Mouse (Mus musculus) cerebellum, adult 11-12 months (tissue): Measurements from ENCODE around the gene Olfr571.

ENCODE experiments used
- DNase-seq: peaks from one replicate; pipeline ENCODE4 v3.0.0; 2022

The Olfr571 gene

GRCm38 (mm10) chr7:102917032-102917875 is at the start of gene Olfr571:
Olfr571 (minus strand) TSS chr7:102917536.
- no peak for DNase-seq

DNA sequence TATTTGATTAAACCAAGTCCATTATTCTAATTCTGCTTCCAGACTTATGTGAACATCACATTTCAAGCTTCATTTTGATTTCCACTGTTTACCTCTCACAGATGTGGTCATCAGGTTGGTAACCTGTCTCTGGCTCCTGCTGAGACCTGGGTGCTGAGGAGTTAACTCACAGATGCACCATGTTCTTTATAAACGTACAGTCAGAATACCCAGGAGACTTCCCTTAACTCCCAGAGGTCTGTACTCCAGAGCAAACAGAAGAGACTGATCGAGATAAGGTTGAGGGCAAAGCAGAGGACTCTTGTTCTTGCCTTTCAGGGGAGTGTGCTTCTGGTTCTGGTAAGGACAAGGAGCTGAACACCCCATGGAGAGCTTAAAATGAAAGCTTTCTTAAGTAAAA is 45.0 kb upstream of the Olfr571 start, which contains the start of gene Olfr576:
Olfr576 (plus strand) TSS at position 301 of the 400 bp plus-strand sequence.
- no peak for DNase-seq

- DNase-seq = no peak
Observed at GRCm38 (mm10) chr7:102958593-102958992, 41.3 kb upstream of the Olfr571 start, which contains the start of gene Olfr575. Olfr575 (minus strand) TSS chr7:102958775.

DNA sequence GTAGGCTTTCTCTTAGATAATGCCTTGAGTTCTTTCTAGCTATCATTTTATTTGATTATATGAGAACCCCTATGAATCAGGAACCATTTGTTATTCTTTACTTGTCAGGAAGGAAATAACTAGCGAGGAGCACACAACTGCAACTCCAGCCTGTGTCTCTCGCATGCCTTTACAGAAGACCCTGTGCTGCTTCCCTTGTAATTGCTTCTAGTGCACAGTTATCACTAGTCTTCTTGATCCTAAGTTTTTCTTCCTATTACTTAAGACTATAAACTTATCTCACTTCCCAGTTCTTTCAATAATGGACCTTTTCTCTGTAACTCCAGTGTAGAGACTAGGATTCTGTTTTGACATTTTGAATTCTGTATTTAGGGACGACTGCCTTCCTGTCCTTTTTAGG is 40.8 kb upstream of the Olfr571 start:
- DNase-seq = no peak

DNA sequence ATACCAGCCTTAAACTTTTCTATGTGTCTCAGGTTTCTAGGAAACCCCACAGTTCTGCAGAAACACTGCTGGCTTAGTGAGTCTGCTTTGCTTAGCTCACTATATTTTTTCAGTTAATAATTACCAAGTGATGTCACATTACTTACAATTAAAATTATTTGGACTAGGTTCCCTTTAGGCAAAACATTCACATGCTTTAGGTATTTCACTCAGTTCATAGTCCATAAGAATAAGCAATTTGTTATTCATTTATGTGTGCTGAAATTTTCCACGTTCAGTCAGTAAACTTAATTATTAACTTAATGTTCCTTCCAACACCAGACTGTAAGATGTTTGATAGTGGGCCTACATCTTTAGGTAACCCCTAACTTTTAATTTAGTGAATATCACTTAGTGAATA is 33.4 kb upstream of the Olfr571 start:
- DNase-seq = no peak

GRCm38 (mm10) chr7:102948167-102948566 is 30.8 kb upstream of the Olfr571 start, which contains the start of gene Olfr574:
Olfr574 (plus strand) TSS chr7:102948467.
- no peak for DNase-seq

GRCm38 (mm10) chr7:102943417-102943816 is 26.1 kb upstream of the Olfr571 start:
- no peak for DNase-seq

- DNase-seq = no peak
Observed at GRCm38 (mm10) chr7:102942475-102942874, 25.1 kb upstream of the Olfr571 start, which contains the start of gene Olfr573-ps1. Olfr573-ps1 (minus strand) TSS chr7:102942575.

DNA sequence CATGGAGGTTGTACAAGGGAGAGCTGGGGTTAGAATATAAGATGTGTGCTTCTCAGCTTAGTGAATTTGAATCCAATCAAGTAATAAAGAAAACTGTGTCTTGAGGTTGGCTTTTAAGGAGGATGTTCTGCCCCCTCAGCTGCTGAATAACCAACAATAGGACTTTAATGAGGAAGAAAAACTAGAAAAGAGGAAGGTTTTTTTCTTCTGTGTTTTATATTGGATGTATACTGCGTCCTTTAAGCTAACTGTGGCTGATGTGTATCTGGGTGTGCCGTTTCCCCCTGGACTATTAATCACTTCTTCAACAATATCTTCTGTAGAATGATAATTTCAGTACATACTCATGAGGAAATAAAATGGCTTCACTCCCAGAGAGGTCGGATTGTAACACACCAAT is 9.8 kb upstream of the Olfr571 start:
- DNase-seq = no peak

DNA sequence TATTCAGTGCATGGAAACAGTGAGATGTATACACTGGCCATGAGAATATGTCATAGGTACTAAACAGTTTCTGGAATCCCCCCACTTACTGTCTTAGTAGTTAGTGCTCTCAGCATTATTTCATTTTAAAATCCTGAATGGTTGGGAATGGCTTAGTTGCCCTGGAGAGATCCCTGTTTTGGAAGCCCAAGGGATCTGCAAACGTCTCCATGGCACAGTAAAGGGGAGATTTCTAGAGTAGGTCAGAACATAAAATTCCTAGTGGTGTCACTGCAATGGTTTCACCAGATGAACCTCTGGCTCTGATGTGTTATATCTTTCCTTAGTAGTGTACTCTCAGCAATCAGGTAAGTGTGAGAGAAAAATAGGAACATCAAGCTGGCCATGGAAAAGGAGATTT is 6.8 kb upstream of the Olfr571 start, which contains the start of gene Olfr572:
Olfr572 (plus strand) TSS at position 301 of the 400 bp plus-strand sequence.
- no peak for DNase-seq

GRCm38 (mm10) chr7:102919632-102920031 is 2.3 kb upstream of the Olfr571 start:
- no peak for DNase-seq

- no peak for DNase-seq
Observed at GRCm38 (mm10) chr7:102916405-102916804, 931 bp downstream of the Olfr571 start.

GRCm38 (mm10) chr7:102915261-102915660 is 2.1 kb downstream of the Olfr571 start:
- no peak for DNase-seq

DNA sequence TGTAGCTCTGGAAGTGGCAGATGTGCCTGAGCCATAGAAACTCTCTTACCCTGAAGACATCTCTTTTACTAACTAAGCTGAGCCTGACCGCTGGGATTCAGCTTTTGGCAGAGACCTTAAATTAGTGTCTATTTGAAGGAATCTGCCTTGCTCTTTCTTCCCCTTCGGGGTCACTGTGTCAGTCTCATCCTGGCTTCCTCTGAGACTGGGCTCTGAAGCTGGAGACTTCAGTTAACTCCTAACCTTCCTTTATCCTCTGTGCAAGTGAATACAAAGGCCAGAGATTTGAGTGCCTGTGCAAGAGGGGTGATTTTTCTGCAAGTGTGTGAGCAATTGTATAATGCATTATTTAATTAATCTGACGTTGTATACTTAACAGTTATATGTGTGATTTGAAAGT is 26.6 kb downstream of the Olfr571 start, which contains the start of gene Olfr569:
Olfr569 (minus strand) TSS at position 101 of the 400 bp plus-strand sequence.
- no peak for DNase-seq

DNA sequence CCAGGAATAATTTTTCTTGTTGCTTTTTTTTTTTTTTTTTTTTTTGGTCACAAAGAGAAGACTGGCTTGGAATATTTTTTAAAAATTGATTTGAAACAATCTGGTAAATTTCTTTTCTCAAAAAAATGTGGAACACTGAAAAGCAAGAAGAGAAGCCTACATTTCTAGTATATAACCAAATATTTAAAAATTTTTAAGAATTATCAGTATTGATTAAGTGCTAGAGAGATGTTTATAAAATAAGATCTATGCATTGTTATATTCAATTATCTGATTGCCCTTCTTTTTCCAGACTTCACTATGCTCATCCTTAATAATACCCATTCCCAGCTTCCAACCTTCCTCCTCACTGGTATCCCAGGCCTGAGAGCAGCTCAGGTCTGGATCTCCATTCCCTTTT is 40.5 kb downstream of the Olfr571 start, which contains the start of gene Olfr568:
Olfr568 (plus strand) TSS at position 301 of the 400 bp plus-strand sequence.
- no peak for DNase-seq

- DNase-seq = no peak
Observed at GRCm38 (mm10) chr7:102858665-102859064, 58.7 kb downstream of the Olfr571 start, which contains the start of gene Olfr566. Olfr566 (minus strand) TSS chr7:102858765.

GRCm38 (mm10) chr7:102855807-102856206 is 61.5 kb downstream of the Olfr571 start:
- DNase-seq = no peak
